Mouse (Mus musculus): Measurements from ENCODE around the gene Cttnbp2nl.

The Cttnbp2nl gene

GRCm38 (mm10) chr3:104965070-104965855 lies 87.7 kb downstream of the Cttnbp2nl start:
- no peak for DNase-seq (ENCODE audit: low read depth, low spot score)

GRCm38 (mm10) chr3:104963331-104964276 lies 89.3 kb downstream of the Cttnbp2nl start:
- no peak for DNase-seq (ENCODE audit: low read depth, low spot score)

DNA sequence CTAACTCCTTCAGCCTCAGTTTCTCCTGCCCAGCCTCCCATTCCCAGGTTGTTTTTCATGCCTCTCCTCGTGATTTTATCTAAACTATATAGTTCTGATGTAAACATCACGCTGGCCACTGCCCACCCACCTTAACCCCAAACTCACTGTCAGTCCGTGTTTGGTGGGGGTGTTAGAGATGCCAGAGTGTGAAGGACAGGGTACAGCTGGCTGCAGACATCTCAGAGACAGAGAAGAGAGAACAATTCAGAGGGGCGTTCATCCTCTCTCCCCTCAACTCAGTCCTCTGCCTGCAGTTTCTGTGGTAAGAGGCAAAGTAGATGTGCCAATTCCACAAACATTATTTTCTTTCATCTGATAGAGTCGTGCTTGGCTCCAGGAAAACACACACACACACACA lies 90.1 kb downstream of the Cttnbp2nl start:
- DNase-seq (ENCODE audit: low read depth, low spot score) = no peak

- DNase-seq (ENCODE audit: low read depth, low spot score) = no peak
These were observed 90.8 kb downstream of the Cttnbp2nl start for GRCm38 (mm10) chr3:104962141-104962611.

- no peak for DNase-seq (ENCODE audit: low read depth, low spot score)
These were observed 91.6 kb downstream of the Cttnbp2nl start, which contains the start of gene Wnt2b for GRCm38 (mm10) chr3:104961066-104962059. Gene Wnt2b (minus strand): TSS chr3:104961921.

- no peak for DNase-seq (ENCODE audit: low read depth, low spot score)
These were observed 92.6 kb downstream of the Cttnbp2nl start for GRCm38 (mm10) chr3:104960026-104961000.

- DNase-seq (ENCODE audit: low read depth, low spot score) = no peak
These were observed 96.8 kb downstream of the Cttnbp2nl start for GRCm38 (mm10) chr3:104956131-104956581.

- no peak for DNase-seq (ENCODE audit: low read depth, low spot score)
These were observed 98.4 kb downstream of the Cttnbp2nl start for GRCm38 (mm10) chr3:104954551-104954950.

DNA sequence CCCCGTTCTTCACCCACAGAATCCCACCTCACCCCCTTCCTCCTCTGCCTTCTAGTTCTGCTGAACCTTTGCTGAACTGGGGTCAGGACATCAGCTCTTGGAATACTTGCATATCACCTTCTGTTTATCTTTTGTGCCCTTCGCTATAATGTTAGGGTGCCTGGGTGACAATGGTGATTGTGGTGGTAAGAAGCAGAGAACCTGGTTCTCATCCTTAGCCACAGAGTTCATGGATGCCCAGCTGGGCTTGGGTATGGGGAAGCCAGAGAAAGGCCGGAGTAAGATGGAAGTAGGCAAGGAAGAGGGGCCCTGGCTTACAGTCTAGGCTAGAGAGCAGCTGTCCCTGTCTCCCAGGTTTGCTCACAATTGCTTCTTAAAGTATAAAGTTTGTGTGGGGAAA lies 98.8 kb downstream of the Cttnbp2nl start:
- no peak for DNase-seq (ENCODE audit: low read depth, low spot score)

GRCm38 (mm10) chr3:104952891-104953670 lies 99.9 kb downstream of the Cttnbp2nl start:
- no peak for DNase-seq (ENCODE audit: low read depth, low spot score)
